Mouse (Mus musculus) small intestine, adult 2 months (tissue): ENCODE data around the gene Meox1. TPM values are rescaled to one million over a fixed set of nuclear protein-coding genes. Genes with fewer than 3 reads are reported as not detected.
A peak's percentile ranks its signal among the peaks of the same experiment; 100 is the strongest.

Experiments
- H3K27ac ChIP-seq: fragments of 200-500 bp; 2 replicates; pipeline ENCODE4 v1.5.1; 2012; ENCODE audit warnings: low read depth, low read length, control low read depth, inconsistent platforms; ENCODE audit not compliant: insufficient read depth
- H3K27me3 ChIP-seq: fragments of 200-500 bp; 2 replicates; pipeline ENCODE4 v1.6.1; 2012; ENCODE audit warnings: mild to moderate bottlenecking, moderate library complexity, low read length, inconsistent platforms; ENCODE audit not compliant: control insufficient read depth, insufficient read depth
- H3K36me3 ChIP-seq: fragments of 200-500 bp; 2 replicates; pipeline ENCODE4 v1.6.1; 2012; ENCODE audit warnings: mild to moderate bottlenecking, low read length, control low read depth, inconsistent platforms; ENCODE audit not compliant: control insufficient read depth, insufficient read depth
- H3K4me1 ChIP-seq: fragments of 200-500 bp; 2 replicates; pipeline ENCODE4 v1.6.1; 2012; ENCODE audit warnings: low read length, inconsistent platforms, mixed read lengths; ENCODE audit not compliant: control insufficient read depth, insufficient read depth, insufficient read length
- H3K4me3 ChIP-seq: fragments of 200-500 bp; 2 replicates; pipeline ENCODE4 v1.5.1; 2012; ENCODE audit warnings: low read depth, mild to moderate bottlenecking, control low read depth, inconsistent platforms, low read length, moderate library complexity
- CTCF ChIP-seq: fragments of 200-500 bp; IDR thresholded peaks from 2 replicates; pipeline ENCODE4 v1.5.1; 2012; ENCODE audit warnings: low read depth, mild to moderate bottlenecking, control low read depth, inconsistent platforms, low read length, moderate library complexity, mixed read lengths; ENCODE audit not compliant: insufficient replicate concordance, insufficient read length; ENCODE audit errors: extremely low read depth
- POLR2A ChIP-seq: fragments of 200-500 bp; IDR thresholded peaks from 2 replicates; pipeline ENCODE4 v1.6.1; 2012; ENCODE audit warnings: low read depth, mild to moderate bottlenecking, control low read depth, inconsistent platforms, low read length, moderate library complexity
- WGBS: fragments of 180-500 bp; shearing (Covaris S2); methylation state at CpG from one replicate; pipeline ENCODE4 v1.1.7; 2018; 5-methylcytosine and 5-hydroxymethylcytosine counted together
- polyA plus RNA-seq: library from polyadenylated mRNA; depleted of rRNA; stranded (reverse); fragments of >200 nt; gene quantifications from 2 replicates; pipeline ENCODE4 v1.2.3, GENCODE M21; 2012

Gene Meox1
- polyA plus RNA-seq, 1 experiment, result 0.65 TPM

DNA sequence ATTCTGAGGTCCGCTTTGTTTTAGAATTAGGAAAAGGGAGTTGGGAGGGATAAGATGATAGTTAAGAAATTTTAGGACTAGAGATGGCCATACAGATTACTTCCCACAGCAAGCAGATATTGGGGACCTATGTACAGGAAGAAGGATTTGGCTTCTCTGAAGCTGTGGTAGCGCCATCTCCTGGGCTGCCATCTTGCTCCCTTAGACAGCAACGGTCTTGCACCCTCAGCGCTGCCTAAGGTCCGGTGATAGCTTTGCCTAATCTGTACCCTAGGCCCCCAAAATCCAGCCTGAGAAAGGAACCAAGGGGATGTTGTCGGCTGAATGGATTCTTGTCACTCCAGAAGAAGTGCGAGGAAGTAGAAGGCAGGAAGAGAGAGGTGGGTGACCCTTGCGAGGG, 19.4 kb upstream of the Meox1 start:
- H3K27ac ChIP-seq, result no peak overlapping the region
- WGBS, result 55% methylated on average over 8 of the region's 8 CpGs
- H3K27me3 ChIP-seq, result peaks cover 4% of the 10 kb centered on the region
- H3K36me3 ChIP-seq, result no peaks in the 10 kb centered on the region
- H3K4me1 ChIP-seq, result no peaks in the 10 kb centered on the region
- H3K4me3 ChIP-seq, result no peak overlapping the region
- TF ChIP-seq POLR2A (no peak), CTCF (no peak)

DNA sequence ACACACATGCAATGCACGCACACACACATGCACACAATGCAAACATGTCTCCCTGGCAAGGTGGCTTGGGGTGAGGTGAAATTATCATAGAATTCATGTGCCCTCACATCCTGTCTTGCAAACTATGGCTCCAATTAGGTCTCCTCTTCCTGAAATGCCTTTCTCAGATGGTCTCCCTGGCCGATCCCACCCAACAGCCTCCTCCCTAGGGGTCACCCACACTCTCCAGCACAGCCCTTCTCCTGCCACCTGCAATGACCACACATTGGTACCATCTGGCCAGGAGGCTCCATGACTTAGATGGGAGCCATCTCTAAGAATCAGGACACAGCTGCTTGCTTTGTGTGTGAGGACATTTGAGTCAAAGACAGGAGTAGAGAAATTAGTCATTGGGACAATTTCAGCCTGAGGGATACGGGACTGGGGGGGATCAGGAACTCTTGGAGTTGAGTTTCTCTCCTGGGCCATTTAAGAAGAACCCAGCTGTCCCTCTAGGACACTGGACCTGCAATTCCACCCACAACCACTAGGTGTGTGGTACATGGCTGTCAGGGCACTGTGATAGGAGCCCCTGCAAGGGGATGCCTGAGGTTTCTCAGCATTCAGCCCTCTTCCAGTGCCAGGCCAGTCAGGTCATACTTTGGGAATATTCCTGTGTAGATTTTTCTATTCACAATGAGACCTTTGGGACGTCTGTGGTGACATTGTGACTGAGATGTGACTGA, 17.8 kb upstream of the Meox1 start:
- Histone ChIP-seq H3K27me3 (peaks cover 4% of the 10 kb centered on the region), H3K4me1 (no peaks in the 10 kb centered on the region), H3K36me3 (no peaks in the 10 kb centered on the region), H3K27ac (no peak overlapping the region), H3K4me3 (no peak overlapping the region)
- 70% methylated on average over 4 of the region's 4 CpGs for WGBS
- peak; percentile 54; the same call in 1 of the 2 replicates for TF ChIP-seq CTCF
- TF ChIP-seq POLR2A, result no peak

DNA sequence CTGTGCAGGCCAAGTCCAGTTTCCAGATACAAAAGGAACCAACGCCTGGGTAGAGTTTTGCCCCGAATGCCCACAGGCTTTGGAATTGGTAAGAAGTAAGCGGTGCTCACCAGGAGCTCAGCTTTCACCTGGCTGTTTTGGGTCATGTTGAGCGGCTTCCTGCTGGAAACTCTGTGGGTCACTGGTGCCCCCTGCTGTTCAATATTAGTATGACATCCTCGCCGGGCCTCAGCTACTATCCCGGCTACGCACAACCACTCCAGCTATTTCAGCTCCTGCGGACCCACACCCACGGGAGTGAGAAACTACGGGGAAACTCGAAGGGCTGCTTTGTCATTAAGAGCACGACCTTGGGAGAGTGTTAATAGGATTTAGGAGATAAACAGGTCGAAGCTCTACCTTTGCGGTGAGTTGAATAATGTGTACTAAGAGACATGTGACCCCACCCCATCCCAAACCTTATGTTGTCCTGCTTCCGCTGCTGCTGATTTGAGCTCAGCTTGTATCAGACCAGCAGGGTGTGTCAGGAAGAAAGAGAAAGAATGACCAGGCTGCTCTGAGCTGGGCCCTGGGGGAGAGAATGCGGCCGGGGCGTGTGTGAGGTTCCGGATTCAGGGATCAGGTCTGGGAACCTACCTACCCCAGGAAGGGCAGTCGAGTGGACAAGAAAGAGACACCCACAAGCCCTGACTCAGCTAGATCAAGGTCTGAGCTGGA, 16.2 kb upstream of the Meox1 start:
- Histone ChIP-seq H3K27ac (no peak overlapping the region), H3K27me3 (peaks cover 4% of the 10 kb centered on the region), H3K36me3 (no peaks in the 10 kb centered on the region), H3K4me3 (no peak overlapping the region), H3K4me1 (no peaks in the 10 kb centered on the region)
- TF ChIP-seq POLR2A (no peak), CTCF (peak; percentile 93)
- 24% methylated on average over 21 of the region's 21 CpGs for WGBS

DNA sequence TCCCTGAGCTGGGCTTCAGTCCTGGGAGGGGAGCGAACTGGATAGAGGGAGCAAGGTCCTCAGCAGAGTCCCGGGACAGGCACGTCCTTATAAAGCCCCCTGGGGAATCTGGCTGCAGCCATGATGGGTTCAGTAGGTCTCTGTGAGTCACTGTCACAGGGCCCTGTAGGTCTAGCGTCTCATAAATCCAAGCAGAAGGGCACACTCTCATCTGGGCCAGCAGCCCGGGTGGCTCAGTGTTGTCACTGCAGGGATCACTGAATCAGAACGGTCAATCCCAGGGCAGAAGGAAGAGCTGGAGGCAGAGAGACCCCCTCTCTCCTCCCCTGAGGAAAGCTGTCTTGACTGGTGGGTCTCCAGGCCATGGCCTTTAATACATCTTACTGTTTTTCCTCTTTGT, 14.6 kb upstream of the Meox1 start:
- Histone ChIP-seq H3K4me3 (no peak overlapping the region), H3K4me1 (no peaks in the 10 kb centered on the region), H3K27ac (no peak overlapping the region), H3K27me3 (no peaks in the 10 kb centered on the region; the same call in 1 of the 2 replicates), H3K36me3 (no peaks in the 10 kb centered on the region)
- TF ChIP-seq CTCF (no peak), POLR2A (no peak)
- 66% methylated on average over 6 of the region's 6 CpGs for WGBS

DNA sequence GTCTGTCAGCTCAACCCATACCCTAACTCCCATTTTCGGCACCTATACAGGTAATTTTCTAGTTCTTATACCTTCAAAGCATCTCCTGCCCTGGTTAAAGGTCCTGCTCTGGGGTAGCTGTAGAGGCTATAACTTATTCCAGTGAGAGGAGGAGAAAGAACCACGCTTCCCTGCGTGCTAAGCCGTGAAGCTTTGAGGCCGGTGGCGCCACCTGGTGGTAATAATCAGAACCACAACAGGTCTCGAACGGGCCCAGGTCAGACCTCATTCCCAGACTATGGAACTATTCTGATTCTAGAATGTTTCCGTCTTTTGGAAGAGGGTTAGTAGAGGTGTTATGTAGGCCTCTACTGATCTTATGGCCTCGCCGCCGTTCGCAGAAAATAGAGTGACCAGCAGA, 10.9 kb upstream of the Meox1 start:
- H3K4me1 ChIP-seq, result no peaks in the 10 kb centered on the region
- H3K4me3 ChIP-seq, result no peak overlapping the region
- 17% methylated on average over 13 of the region's 13 CpGs for WGBS
- TF ChIP-seq CTCF (peak; percentile 84; the same call in 1 of the 2 replicates), POLR2A (no peak)
- no peaks in the 10 kb centered on the region; the same call in 1 of the 2 replicates for H3K27me3 ChIP-seq
- H3K27ac ChIP-seq, result no peak overlapping the region
- H3K36me3 ChIP-seq, result no peaks in the 10 kb centered on the region

DNA sequence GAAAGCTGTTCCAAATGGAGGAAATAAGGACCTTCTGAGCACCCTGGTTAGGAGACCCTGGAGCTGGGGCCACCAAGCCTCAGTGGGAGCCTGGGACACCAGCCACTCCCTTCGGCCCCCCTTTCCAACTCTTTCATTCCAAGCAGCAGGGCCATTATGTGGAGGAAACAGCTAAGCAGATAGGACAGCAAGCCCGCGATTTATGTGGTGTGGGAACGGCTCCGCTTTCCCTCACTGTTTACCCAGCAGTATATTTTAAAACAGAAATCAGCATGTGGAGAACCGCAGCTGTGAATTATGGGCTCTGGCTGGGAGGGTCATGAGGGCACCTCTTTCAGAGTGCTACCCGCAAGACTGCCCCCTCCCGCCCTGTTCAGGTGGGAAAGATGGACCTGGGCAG, 7.1 kb upstream of the Meox1 start:
- no peaks in the 10 kb centered on the region for H3K36me3 ChIP-seq
- no peaks in the 10 kb centered on the region for H3K27me3 ChIP-seq
- H3K4me1 ChIP-seq, result no peaks in the 10 kb centered on the region
- TF ChIP-seq POLR2A (no peak), CTCF (no peak)
- H3K4me3 ChIP-seq, result no peak overlapping the region
- 21% methylated on average over 8 of the region's 8 CpGs for WGBS
- H3K27ac ChIP-seq, result no peak overlapping the region

DNA sequence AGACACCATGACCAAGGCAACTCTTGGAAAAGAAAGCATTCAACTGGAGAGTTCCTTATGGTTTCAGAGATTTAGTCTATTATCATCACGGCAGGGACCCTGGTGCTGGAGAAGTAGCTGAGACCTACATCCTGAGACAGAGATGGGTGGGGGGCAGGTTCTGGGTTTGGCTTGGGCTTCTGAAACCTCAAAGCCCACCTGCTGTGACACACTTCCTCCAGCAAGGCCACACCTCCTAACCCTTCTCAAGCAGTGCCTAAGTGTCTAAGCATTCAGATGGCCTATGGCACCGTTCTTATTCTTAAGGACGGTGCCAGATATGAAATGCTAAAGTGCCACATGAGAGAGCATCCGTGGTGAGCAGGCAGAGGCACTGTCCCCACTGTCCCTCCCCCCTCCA, 4.2 kb upstream of the Meox1 start:
- 90% methylated on average over 4 of the region's 4 CpGs for WGBS
- TF ChIP-seq POLR2A (no peak), CTCF (no peak)
- Histone ChIP-seq H3K27ac (no peak overlapping the region), H3K36me3 (no peaks in the 10 kb centered on the region), H3K27me3 (peaks cover 9% of the 10 kb centered on the region; the same call in 1 of the 2 replicates), H3K4me3 (no peak overlapping the region), H3K4me1 (no peaks in the 10 kb centered on the region)
